Mouse (Mus musculus) lung, embryonic 16.5 days (tissue): ENCODE measurements around the gene Uqcc2. TPM values are rescaled to one million over a fixed set of nuclear protein-coding genes. Genes with fewer than 3 reads are reported as not detected.

Experiments
- ATAC-seq: fragments of 200-750 bp; cut with Nextera tagmentation; 2 replicates; pipeline ENCODE4 v1.8.0; 2017; ENCODE audit warnings: low read depth, mild to moderate bottlenecking, moderate library complexity
- H3K27ac ChIP-seq: fragments of 300-500 bp; sonication (generic); 2 replicates; pipeline ENCODE4 v1.5.1; 2014; ENCODE audit warnings: mild to moderate bottlenecking, control low read depth, low read length
- H3K27me3 ChIP-seq: fragments of 300-500 bp; sonication (generic); 2 replicates; pipeline ENCODE4 v1.6.1; 2014; ENCODE audit warnings: low read depth, low read length, mixed read lengths; ENCODE audit not compliant: control insufficient read depth, insufficient read depth
- H3K36me3 ChIP-seq: fragments of 300-500 bp; sonication (generic); 2 replicates; pipeline ENCODE4 v1.6.1; 2014; ENCODE audit warnings: low read length; ENCODE audit not compliant: control insufficient read depth, insufficient read depth
- H3K4me1 ChIP-seq: fragments of 300-500 bp; sonication (generic); replicated peaks from 2 replicates; pipeline ENCODE4 v1.6.1; 2014; ENCODE audit warnings: low read length, mixed read lengths; ENCODE audit not compliant: control insufficient read depth, insufficient read depth
- H3K4me2 ChIP-seq: fragments of 300-500 bp; sonication (generic); 2 replicates; pipeline ENCODE4 v1.6.1; 2014; ENCODE audit warnings: low read depth, low read length, control low read depth
- H3K4me3 ChIP-seq: fragments of 300-500 bp; sonication (generic); 2 replicates; pipeline ENCODE4 v1.5.1; 2014; ENCODE audit warnings: mild to moderate bottlenecking, low read length, control low read depth
- H3K9ac ChIP-seq: fragments of 300-500 bp; sonication (generic); 2 replicates; pipeline ENCODE4 v1.6.1; 2014; ENCODE audit warnings: low read length, control low read depth
- H3K9me3 ChIP-seq: fragments of 300-500 bp; sonication (generic); 2 replicates; pipeline ENCODE4 v1.6.1; 2016; ENCODE audit warnings: low read length; ENCODE audit not compliant: control insufficient read depth
- WGBS: fragments of 180-500 bp; shearing (Covaris S2); extraction: QIAGEN DNeasy Blood & Tissue Kit; methylation state at CpG from one replicate; pipeline ENCODE4 v1.1.7; 2014; 5-methylcytosine and 5-hydroxymethylcytosine counted together
- polyA plus RNA-seq: library from polyadenylated mRNA; unstranded; fragments of >200 nt; fragmentation: Nextera tagmentation; extraction: Ambion mirVana; gene quantifications from 2 replicates; pipeline ENCODE4 v1.2.1, GENCODE M21; 2015

Uqcc2 gene
- polyA plus RNA-seq, 1 experiment from 2014 or later: 255 TPM

- no peak for ATAC-seq
- no peaks in the 10 kb centered on the region for H3K4me1 ChIP-seq
- WGBS: 8% methylated on average over 8 of the region's 8 CpGs
- no peak overlapping the region for H3K9ac ChIP-seq
- no peak overlapping the region for H3K27ac ChIP-seq
- H3K9me3 ChIP-seq: no peaks in the 10 kb centered on the region
- H3K4me3 ChIP-seq: no peak overlapping the region
- H3K27me3 ChIP-seq: no peaks in the 10 kb centered on the region
- no peaks in the 10 kb centered on the region for H3K36me3 ChIP-seq
- no peak overlapping the region for H3K4me2 ChIP-seq
Measured at GRCm38 (mm10) chr17:27146323-27146923, 12.7 kb upstream of the Uqcc2 start.

DNA sequence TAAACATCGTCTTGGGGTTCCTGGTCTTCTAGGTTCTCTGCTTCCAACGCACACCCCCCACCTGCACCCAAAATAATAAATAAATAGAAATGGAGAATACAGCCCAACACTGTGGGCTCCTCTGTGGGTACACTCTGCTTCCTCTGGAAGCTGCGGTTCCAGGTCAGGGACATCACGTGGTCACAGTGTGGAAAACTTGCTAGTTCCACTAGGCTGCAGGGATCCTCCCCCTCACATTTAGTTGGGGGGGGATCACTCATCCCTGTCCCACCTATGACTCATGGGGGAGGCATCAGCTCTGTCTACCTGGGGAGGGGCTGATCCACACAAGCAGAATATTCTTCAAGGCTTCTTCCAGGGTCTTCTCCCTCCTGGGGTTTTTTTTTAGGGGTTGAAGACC is 10.4 kb upstream of the Uqcc2 start:
- H3K9ac ChIP-seq: no peak overlapping the region
- H3K36me3 ChIP-seq: no peaks in the 10 kb centered on the region
- no peak overlapping the region for H3K4me3 ChIP-seq
- H3K4me1 ChIP-seq: no peaks in the 10 kb centered on the region
- H3K27me3 ChIP-seq: no peaks in the 10 kb centered on the region
- no peak overlapping the region for H3K4me2 ChIP-seq
- 77% methylated on average over 4 of the region's 4 CpGs for WGBS
- no peak overlapping the region for H3K27ac ChIP-seq
- ATAC-seq: no peak
- no peaks in the 10 kb centered on the region for H3K9me3 ChIP-seq

GRCm38 (mm10) chr17:27141971-27142450 is 8.3 kb upstream of the Uqcc2 start:
- Histone ChIP-seq H3K4me1 (no peaks in the 10 kb centered on the region), H3K9me3 (no peaks in the 10 kb centered on the region), H3K36me3 (no peaks in the 10 kb centered on the region), H3K4me3 (no peak overlapping the region), H3K27me3 (no peaks in the 10 kb centered on the region), H3K27ac (no peak overlapping the region), H3K4me2 (peak overlapping the region; percentile 13; the same call in 1 of the 2 replicates), H3K9ac (no peak overlapping the region)
- WGBS: 26% methylated on average over 10 of the region's 10 CpGs
- ATAC-seq: peak; percentile 56; the same call in 1 of the 2 replicates

GRCm38 (mm10) chr17:27140262-27140661 is 6.5 kb upstream of the Uqcc2 start:
- Histone ChIP-seq H3K4me1 (no peaks in the 10 kb centered on the region), H3K36me3 (no peaks in the 10 kb centered on the region), H3K4me2 (no peak overlapping the region), H3K27ac (no peak overlapping the region), H3K27me3 (no peaks in the 10 kb centered on the region), H3K9ac (no peak overlapping the region), H3K4me3 (no peak overlapping the region), H3K9me3 (no peaks in the 10 kb centered on the region)
- ATAC-seq: no peak
- 42% methylated on average over 9 of the region's 9 CpGs for WGBS

DNA sequence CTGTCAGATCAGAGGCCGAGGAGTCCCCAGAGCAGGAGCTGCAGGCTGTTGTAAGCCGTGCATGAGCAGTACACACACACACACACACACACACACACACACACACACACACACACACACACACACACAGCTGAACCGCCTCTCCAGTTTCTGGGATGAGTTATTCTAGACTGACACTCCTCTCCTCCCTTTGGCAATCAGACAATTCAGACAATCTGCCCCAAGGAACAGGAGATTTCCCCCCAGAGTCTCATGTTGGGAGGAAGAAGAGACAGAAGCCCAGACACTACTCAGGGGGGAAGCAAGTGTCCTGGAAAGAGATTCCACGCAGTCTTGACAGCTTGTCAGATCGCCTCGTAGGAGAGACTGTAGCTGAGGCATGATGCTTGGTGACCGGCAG is 5.6 kb upstream of the Uqcc2 start:
- H3K4me1 ChIP-seq: no peaks in the 10 kb centered on the region
- ATAC-seq: no peak
- WGBS: 40% methylated on average over 7 of the region's 7 CpGs

DNA sequence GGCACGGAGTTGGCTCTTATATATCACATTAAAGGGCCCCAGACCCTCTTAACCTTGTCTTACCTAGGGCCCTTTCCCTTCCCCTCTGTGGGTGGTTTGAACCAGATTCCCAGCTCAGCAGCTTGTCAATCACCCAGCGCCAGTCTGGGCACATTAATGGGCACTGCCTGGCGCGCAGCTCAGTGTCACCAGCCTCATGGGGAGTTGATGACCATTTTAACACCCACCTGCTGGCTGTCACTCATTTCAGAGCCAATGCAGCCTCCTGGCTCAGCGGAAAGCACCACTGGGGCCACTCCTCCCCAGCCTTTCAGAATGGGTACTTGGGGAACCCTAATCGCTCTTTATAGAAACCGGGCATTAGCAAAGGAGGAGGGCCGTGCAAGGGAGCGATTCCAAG is 4.7 kb upstream of the Uqcc2 start:
- Histone ChIP-seq H3K27me3 (no peaks in the 10 kb centered on the region; the same call in 1 of the 2 replicates), H3K4me1 (peaks cover 1% of the 10 kb centered on the region), H3K9ac (no peak overlapping the region), H3K4me3 (no peak overlapping the region), H3K36me3 (no peaks in the 10 kb centered on the region), H3K4me2 (no peak overlapping the region), H3K27ac (no peak overlapping the region), H3K9me3 (no peaks in the 10 kb centered on the region)
- WGBS: 76% methylated on average over 9 of the region's 9 CpGs
- no peak for ATAC-seq

More for the DNA sequence above, 5.6 kb upstream of the Uqcc2 start:
- Histone ChIP-seq H3K27me3 (no peaks in the 10 kb centered on the region; the same call in 1 of the 2 replicates), H3K9me3 (no peaks in the 10 kb centered on the region), H3K4me3 (no peak overlapping the region), H3K27ac (no peak overlapping the region), H3K4me2 (no peak overlapping the region), H3K9ac (no peak overlapping the region), H3K36me3 (no peaks in the 10 kb centered on the region)

DNA sequence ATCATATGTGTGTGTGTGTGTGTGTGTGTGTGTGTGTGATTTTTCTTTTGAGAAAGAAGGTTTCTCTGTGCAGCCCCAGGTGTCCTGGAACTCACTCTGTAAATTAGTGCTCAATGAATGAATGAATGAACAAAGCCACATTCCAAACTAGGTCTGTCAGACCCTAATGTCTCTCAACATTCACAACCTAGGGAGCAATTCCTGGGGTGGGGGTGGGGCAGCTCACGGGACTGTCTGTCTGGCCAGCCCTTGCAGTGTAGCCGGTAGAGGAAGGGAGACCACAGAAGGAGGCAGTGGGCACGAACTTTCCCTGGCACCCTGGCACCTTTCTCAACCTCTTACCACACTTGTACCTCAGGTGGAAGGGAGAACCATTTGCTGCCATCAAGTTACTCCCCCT is 999 bp upstream of the Uqcc2 start:
- no peak for ATAC-seq
- no peaks in the 10 kb centered on the region for H3K36me3 ChIP-seq
- 9% methylated on average over 3 of the region's 3 CpGs for WGBS
- no peak overlapping the region for H3K27ac ChIP-seq
- H3K27me3 ChIP-seq: no peaks in the 10 kb centered on the region; the same call in 1 of the 2 replicates
- H3K4me1 ChIP-seq: peaks cover 10% of the 10 kb centered on the region
- no peak overlapping the region for H3K4me2 ChIP-seq
- H3K4me3 ChIP-seq: no peak overlapping the region
- no peaks in the 10 kb centered on the region for H3K9me3 ChIP-seq
- H3K9ac ChIP-seq: no peak overlapping the region

DNA sequence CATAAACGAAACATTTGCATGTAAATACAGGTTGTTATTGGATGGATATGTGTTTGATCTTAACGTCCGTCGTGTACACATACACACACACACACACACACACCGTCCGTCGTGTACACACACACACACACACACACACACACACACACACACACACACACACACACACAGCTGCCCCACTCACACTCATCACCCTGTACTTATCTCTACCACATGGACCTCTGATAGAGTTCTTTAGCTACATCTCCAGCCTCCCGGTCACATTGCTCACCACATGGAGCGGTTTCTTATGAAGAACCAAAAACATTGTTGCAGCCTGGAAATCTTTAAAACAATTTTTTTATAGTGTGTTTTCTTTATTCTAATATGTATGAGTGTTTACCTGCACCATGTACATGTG is 471 bp upstream of the Uqcc2 start:
- Histone ChIP-seq H3K4me3 (peak overlapping the region; percentile 82), H3K27me3 (no peaks in the 10 kb centered on the region; the same call in 1 of the 2 replicates), H3K27ac (no peak overlapping the region), H3K9ac (peak overlapping the region; percentile 69), H3K4me2 (peak overlapping the region; percentile 66), H3K9me3 (no peaks in the 10 kb centered on the region), H3K4me1 (peaks cover 10% of the 10 kb centered on the region), H3K36me3 (no peaks in the 10 kb centered on the region)
- ATAC-seq: peak; percentile 11
- WGBS: 16% methylated on average over 9 of the region's 9 CpGs

DNA sequence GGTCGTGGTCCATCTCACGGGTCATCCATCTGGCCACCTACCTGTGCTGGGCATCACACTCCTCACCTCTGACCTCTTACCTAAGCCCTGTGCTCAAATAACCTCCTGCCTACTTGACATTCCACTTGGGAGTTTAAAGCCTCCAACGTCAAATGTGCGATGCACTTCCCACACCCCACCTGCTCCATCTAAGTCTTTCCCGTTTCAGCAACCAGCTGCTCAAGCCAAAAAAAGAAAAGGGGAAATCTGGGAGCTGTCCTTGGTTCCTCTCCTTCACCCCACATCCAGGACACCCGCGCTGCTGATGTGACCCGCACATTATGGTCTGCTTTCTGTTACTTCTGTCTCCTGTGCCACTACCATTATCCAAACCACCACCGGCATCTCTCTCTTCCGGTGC is 1.5 kb downstream of the Uqcc2 start:
- WGBS: 82% methylated on average over 10 of the region's 10 CpGs
- H3K27me3 ChIP-seq: no peaks in the 10 kb centered on the region; the same call in 1 of the 2 replicates
- H3K4me1 ChIP-seq: peaks cover 10% of the 10 kb centered on the region
- no peak overlapping the region for H3K4me2 ChIP-seq
- H3K9me3 ChIP-seq: no peaks in the 10 kb centered on the region
- no peak for ATAC-seq
- H3K9ac ChIP-seq: no peak overlapping the region
- H3K4me3 ChIP-seq: no peak overlapping the region
- H3K27ac ChIP-seq: no peak overlapping the region
- H3K36me3 ChIP-seq: no peaks in the 10 kb centered on the region
